Mouse (Mus musculus) embryonic fibroblast, embryonic 13.5 days (primary cell): ENCODE measurements around the gene Fev.

ENCODE experiments used
- CTCF ChIP-seq: IDR thresholded peaks from 2 replicates; pipeline ENCODE4 v1.5.1; 2011; ENCODE audit warnings: mild to moderate bottlenecking, control low read depth, low read length, moderate library complexity, borderline replicate concordance; ENCODE audit not compliant: insufficient read depth
- POLR2A ChIP-seq: IDR thresholded peaks from 2 replicates; pipeline ENCODE4 v1.6.1; 2011; ENCODE audit warnings: low read depth, mild to moderate bottlenecking, control low read depth, low read length, moderate library complexity

GRCm38 (mm10) chr1:74856791-74857190 lies 28.4 kb downstream of the Fev start:
- TF ChIP-seq CTCF, result no peak
- no peak for TF ChIP-seq POLR2A
